Mouse (Mus musculus) embryo, embryonic 10.5 days (tissue): ENCODE measurements at regions not wholly inside any gene's neighbourhood (a gene's known extent, or its start where the extent isn't known, plus 50 kb on each side); places are given as distances from the start of the nearest gene placed in this dataset.

Experiments
- DNase-seq: peaks from one replicate; pipeline ENCODE4 v3.0.0-alpha.2; 2015; ENCODE audit warnings: low spot score

DNA sequence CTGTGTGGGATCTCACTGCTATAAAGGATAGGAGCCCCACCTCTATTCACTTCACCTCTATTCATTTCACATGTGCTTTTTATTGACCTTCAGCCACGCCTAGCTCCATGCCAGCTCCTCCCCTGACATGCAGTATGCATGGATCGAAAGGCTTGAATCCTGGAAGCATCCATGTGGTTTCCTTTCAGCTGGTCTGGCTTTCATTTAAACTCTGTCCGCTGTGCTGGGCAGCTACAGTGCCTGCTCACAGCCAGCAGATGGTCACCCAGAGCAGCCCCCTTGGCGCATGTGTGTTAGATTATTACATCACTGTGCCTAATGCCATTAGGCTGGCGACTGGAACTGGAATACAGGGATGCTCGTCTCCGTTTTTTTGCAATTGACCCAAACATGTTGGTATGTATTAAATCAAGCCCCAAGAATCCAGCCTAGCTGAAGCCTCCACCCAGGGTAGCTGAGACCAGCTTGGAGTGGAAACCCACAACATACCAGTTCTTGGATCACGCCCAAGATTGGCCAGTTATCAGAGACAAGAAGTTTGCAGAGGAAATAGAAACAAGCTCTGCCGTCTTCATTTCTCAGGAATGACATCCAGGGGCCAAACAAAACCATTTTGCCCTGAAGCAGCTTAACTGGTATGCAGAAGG, 113.2 kb downstream of the Inhbb start:
- DNase-seq, result peak; percentile 49

- peak; percentile 79 for DNase-seq
These were observed 116.6 kb downstream of the Inhbb start for GRCm38 (mm10) chr1:119305315-119305976.

- peak; percentile 62 for DNase-seq
These were observed 117.5 kb downstream of the Inhbb start for GRCm38 (mm10) chr1:119304470-119304980.

- DNase-seq, result no peak
These were observed 119.6 kb downstream of the Inhbb start for GRCm38 (mm10) chr1:119302349-119302995.

- DNase-seq, result no peak
These were observed 120.1 kb downstream of the Inhbb start for GRCm38 (mm10) chr1:119301931-119302330.

- DNase-seq, result no peak
These were observed 120.8 kb downstream of the Inhbb start for GRCm38 (mm10) chr1:119301258-119301657.

GRCm38 (mm10) chr1:119299842-119300752, 122.0 kb downstream of the Inhbb start:
- no peak for DNase-seq

- no peak for DNase-seq
These were observed 123.3 kb downstream of the Inhbb start for GRCm38 (mm10) chr1:119298696-119299230.

DNA sequence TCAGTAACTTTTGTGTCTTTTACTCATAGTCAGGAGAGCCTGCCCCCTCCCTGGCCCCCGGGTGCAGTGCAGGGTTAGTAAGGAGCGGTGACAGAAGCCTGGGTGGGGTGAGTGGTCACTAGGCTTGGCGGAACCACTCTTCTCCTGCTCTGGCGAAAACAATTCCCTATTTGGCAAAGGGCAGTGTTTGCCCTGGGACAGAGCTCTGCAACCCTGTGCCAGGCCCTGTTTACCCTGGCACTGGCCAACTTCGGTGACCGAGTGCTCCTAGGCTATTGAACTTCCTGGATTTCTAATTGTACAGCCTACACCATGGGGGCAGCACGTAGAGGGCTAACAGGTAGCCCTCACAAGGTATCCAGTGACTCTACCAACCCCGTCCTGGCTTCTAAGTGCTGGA, 126.9 kb downstream of the Inhbb start:
- DNase-seq, result no peak

DNA sequence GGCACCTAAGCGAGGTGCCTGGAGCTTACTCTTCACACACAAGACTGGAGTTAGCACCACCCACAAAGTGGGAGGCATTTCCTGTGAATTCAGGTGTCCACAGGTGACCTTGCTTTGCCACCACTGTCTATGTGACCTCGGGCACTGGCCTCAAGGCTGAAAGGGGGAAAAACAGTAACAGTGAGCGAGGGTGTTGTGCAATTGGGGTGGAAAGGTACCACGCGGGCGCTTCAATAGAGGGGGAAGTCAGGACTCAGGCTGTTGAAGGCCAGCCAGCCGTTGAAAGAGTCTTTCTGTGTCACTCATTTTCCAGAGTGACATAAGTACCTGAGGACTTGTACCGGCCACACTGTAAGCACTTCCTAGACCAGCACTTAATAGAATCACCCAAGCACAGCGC, 128.2 kb downstream of the Inhbb start:
- no peak for DNase-seq

DNA sequence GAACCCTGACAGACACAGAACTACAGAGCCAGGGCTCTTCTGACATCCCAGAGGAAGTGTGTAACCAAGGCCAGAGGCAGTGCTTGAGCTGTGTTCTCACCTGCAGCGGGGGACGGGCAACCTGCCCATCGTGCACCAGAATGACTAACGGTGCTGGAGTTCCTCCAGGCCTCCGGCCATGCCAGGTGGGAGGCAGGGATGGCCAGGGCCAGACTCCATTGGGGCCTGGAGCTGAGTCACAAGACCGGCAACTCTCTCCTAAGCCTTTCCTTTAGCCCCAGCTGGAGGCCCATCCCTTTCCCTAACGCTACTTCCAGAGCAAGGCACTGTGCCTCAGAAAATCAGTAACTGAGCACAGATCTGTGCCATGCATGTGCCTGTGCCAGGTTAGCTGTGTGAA, 129.8 kb downstream of the Inhbb start:
- DNase-seq, result no peak

DNA sequence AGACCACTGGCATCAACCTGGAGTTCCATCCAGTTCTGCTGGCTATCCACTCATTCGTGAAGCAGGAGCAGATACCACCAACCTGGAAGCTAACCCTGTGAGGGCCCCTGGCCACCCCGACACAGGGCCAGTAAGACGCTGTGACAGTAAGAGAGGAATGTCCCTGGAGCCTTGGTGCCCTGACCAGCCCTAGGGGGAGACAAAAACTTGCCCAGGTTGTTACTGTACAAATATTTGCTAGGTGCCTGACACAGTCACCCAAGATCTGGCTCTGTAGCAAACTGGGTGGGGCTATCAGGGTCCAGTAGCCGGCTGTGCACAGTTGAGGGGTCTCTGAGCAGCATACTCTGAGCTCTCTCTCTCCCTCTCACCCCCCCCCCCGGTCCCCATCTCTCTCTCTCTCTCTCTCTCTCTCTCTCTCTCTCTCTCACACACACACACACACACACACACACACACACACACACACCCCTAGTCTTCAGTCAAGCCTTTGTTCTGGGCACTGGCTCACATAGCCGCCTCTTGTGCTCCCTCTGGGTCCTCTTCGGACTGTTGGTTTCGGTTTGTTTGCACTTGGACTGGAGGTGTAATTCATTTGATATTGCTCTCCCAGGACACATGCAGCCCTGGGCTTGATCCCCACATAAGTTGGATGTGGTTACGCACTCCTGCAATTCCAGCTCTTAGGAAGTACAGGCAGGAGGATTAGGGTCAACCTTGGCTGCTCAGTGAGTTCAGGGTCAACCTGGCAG, 131.7 kb downstream of the Inhbb start:
- no peak for DNase-seq

DNA sequence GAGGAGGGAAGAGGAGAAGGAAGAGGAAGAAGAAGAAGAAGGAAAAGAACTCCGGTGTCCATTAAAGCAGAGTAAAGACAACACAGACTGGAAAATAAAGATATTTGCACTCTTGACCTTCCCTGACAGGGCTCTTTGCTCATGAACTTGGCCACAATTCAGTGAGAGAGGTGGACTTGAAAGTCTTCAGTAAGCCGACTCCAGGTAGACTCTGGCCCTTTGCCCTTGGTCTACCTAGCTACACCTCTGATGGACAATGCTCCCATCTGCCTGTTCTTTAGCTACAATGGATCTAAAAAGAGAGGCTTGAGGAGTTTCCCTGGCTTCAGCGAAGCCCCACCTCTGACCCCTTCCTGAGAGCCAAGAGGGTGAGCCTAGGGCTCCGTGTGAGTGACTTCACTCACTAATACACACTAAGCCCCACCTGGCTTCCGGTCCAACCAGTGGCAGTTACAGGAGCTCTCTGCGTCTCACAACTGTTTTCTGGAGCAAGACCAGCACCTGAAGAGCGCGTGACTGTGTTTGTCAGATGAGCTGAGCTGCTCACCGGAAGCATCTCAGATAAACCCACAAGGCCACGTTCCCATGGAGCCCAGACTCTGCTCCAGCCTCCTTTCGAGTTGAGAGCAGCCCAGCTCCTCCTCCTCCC, 132.4 kb downstream of the Inhbb start:
- no peak for DNase-seq

- no peak for DNase-seq
These were observed 139.6 kb downstream of the Inhbb start for GRCm38 (mm10) chr1:119282416-119282815.

GRCm38 (mm10) chr1:119279261-119279660, 142.8 kb downstream of the Inhbb start:
- no peak for DNase-seq

GRCm38 (mm10) chr1:119278528-119279201, 143.4 kb downstream of the Inhbb start:
- no peak for DNase-seq

GRCm38 (mm10) chr1:119277990-119278389, 144.1 kb downstream of the Inhbb start:
- no peak for DNase-seq

- no peak for DNase-seq
These were observed 156.0 kb downstream of the Inhbb start for GRCm38 (mm10) chr1:119266013-119266412.

GRCm38 (mm10) chr1:119265192-119265891, 156.7 kb downstream of the Inhbb start:
- peak; percentile 53 for DNase-seq
